Mouse (Mus musculus): ENCODE measurements around the gene Smim27. TPM values are rescaled to one million over a fixed set of nuclear protein-coding genes. Genes with fewer than 3 reads are reported as not detected.

Smim27 gene
- 16.7 and 18.3 TPM in 2 replicates for polyA plus RNA-seq (2015; fragmentation: Nextera tagmentation; extraction: Ambion mirVana)

GRCm38 (mm10) chr4:40269430-40270032 is at the start of gene Smim27, which contains the start of gene Topors:
TSS of gene Smim27 (plus strand) at chr4:40269579.
TSS of gene Topors (minus strand) at chr4:40269850.
- WGBS, result under 1% methylated on average over 38 of the region's 38 CpGs
- Histone ChIP-seq H3K4me3 (replicated peaks; ENCODE audit: low read length) (peak within 1 kb of the TSS; percentile 69), H3K9ac (replicated peaks; ENCODE audit: low read depth, low read length) (peak within 1 kb of the TSS; percentile 82), H3K4me2 (ENCODE audit: low read length) (peak within 1 kb of the TSS; percentile 85), H3K4me1 (replicated peaks; ENCODE audit: control insufficient read depth, insufficient read depth, low read length) (peaks cover 15% of the 10 kb centered on the region), H3K27me3 (replicated peaks; ENCODE audit: control insufficient read depth, insufficient read depth, low read length) (no peaks in the 10 kb centered on the region), H3K27ac (ENCODE audit: low read length) (peak within 1 kb of the TSS; percentile 97), H3K9me3 (ENCODE audit: control insufficient read depth, low read length) (no peaks in the 10 kb centered on the region), H3K36me3 (ENCODE audit: control insufficient read depth, insufficient read depth) (0 out of 2 replicates have a peak, but pooled peaks cover 2% of the 10 kb centered on the region)
- ATAC-seq, result peak; percentile 94

- no peaks in the 10 kb centered on the region for H3K27me3 ChIP-seq (replicated peaks; ENCODE audit: control insufficient read depth, insufficient read depth, low read length)
- H3K9ac ChIP-seq (replicated peaks; ENCODE audit: low read depth, low read length), result no peak overlapping the region; the same call in 1 of the 2 replicates
- no peaks in the 10 kb centered on the region for H3K9me3 ChIP-seq (ENCODE audit: control insufficient read depth, low read length)
- ATAC-seq, result no peak
- no peaks in the 10 kb centered on the region for H3K36me3 ChIP-seq (ENCODE audit: control insufficient read depth, insufficient read depth)
- WGBS, result 18% methylated on average over 12 of the region's 12 CpGs
- peak overlapping the region; percentile 33 for H3K4me2 ChIP-seq (ENCODE audit: low read length)
- no peak overlapping the region for H3K27ac ChIP-seq (ENCODE audit: low read length)
- H3K4me3 ChIP-seq (replicated peaks; ENCODE audit: low read length), result peak overlapping the region; percentile 4; the same call in 1 of the 2 replicates
- H3K4me1 ChIP-seq (replicated peaks; ENCODE audit: control insufficient read depth, insufficient read depth, low read length), result 0 out of 2 replicates have a peak, but pooled peaks cover 4% of the 10 kb centered on the region
Measured at GRCm38 (mm10) chr4:40220437-40220836, 48.9 kb upstream of the Smim27 start.

- ATAC-seq, result no peak
- 0 out of 2 replicates have a peak, but pooled peaks cover 4% of the 10 kb centered on the region for H3K4me1 ChIP-seq (replicated peaks; ENCODE audit: control insufficient read depth, insufficient read depth, low read length)
- no peaks in the 10 kb centered on the region for H3K27me3 ChIP-seq (replicated peaks; ENCODE audit: control insufficient read depth, insufficient read depth, low read length)
- H3K4me2 ChIP-seq (ENCODE audit: low read length), result peak overlapping the region; percentile 33
- 47% methylated on average over 14 of the region's 14 CpGs for WGBS
- no peak overlapping the region for H3K4me3 ChIP-seq (replicated peaks; ENCODE audit: low read length)
- H3K9me3 ChIP-seq (ENCODE audit: control insufficient read depth, low read length), result no peaks in the 10 kb centered on the region
- H3K9ac ChIP-seq (replicated peaks; ENCODE audit: low read depth, low read length), result no peak overlapping the region
- no peaks in the 10 kb centered on the region for H3K36me3 ChIP-seq (ENCODE audit: control insufficient read depth, insufficient read depth)
- no peak overlapping the region for H3K27ac ChIP-seq (ENCODE audit: low read length)
Measured at GRCm38 (mm10) chr4:40221004-40221760, 48.2 kb upstream of the Smim27 start.

- H3K9ac ChIP-seq (replicated peaks; ENCODE audit: low read depth, low read length), result no peak overlapping the region
- H3K4me2 ChIP-seq (ENCODE audit: low read length), result no peak overlapping the region
- no peaks in the 10 kb centered on the region for H3K36me3 ChIP-seq (ENCODE audit: control insufficient read depth, insufficient read depth)
- H3K27ac ChIP-seq (ENCODE audit: low read length), result no peak overlapping the region
- H3K4me3 ChIP-seq (replicated peaks; ENCODE audit: low read length), result no peak overlapping the region
- WGBS, result 55% methylated on average over 21 of the region's 21 CpGs
- no peaks in the 10 kb centered on the region for H3K27me3 ChIP-seq (replicated peaks; ENCODE audit: control insufficient read depth, insufficient read depth, low read length)
- no peak for ATAC-seq
- 0 out of 2 replicates have a peak, but pooled peaks cover 4% of the 10 kb centered on the region for H3K4me1 ChIP-seq (replicated peaks; ENCODE audit: control insufficient read depth, insufficient read depth, low read length)
- no peaks in the 10 kb centered on the region for H3K9me3 ChIP-seq (ENCODE audit: control insufficient read depth, low read length)
Measured at GRCm38 (mm10) chr4:40221876-40222585, 47.3 kb upstream of the Smim27 start.

GRCm38 (mm10) chr4:40226095-40226494 is 43.3 kb upstream of the Smim27 start:
- 69% methylated on average over 5 of the region's 5 CpGs for WGBS
- Histone ChIP-seq H3K9me3 (ENCODE audit: control insufficient read depth, low read length) (no peaks in the 10 kb centered on the region), H3K9ac (replicated peaks; ENCODE audit: low read depth, low read length) (no peak overlapping the region), H3K36me3 (ENCODE audit: control insufficient read depth, insufficient read depth) (no peaks in the 10 kb centered on the region), H3K27ac (ENCODE audit: low read length) (no peak overlapping the region), H3K27me3 (replicated peaks; ENCODE audit: control insufficient read depth, insufficient read depth, low read length) (no peaks in the 10 kb centered on the region), H3K4me3 (replicated peaks; ENCODE audit: low read length) (no peak overlapping the region), H3K4me1 (replicated peaks; ENCODE audit: control insufficient read depth, insufficient read depth, low read length) (no peaks in the 10 kb centered on the region), H3K4me2 (ENCODE audit: low read length) (no peak overlapping the region)
- ATAC-seq, result no peak

GRCm38 (mm10) chr4:40227131-40227530 is 42.2 kb upstream of the Smim27 start:
- H3K27ac ChIP-seq (ENCODE audit: low read length), result no peak overlapping the region
- no peaks in the 10 kb centered on the region for H3K4me1 ChIP-seq (replicated peaks; ENCODE audit: control insufficient read depth, insufficient read depth, low read length)
- H3K9me3 ChIP-seq (ENCODE audit: control insufficient read depth, low read length), result no peaks in the 10 kb centered on the region
- 93% methylated on average over 11 of the region's 11 CpGs for WGBS
- no peak for ATAC-seq
- no peak overlapping the region for H3K9ac ChIP-seq (replicated peaks; ENCODE audit: low read depth, low read length)
- H3K4me3 ChIP-seq (replicated peaks; ENCODE audit: low read length), result no peak overlapping the region
- H3K4me2 ChIP-seq (ENCODE audit: low read length), result no peak overlapping the region
- H3K36me3 ChIP-seq (ENCODE audit: control insufficient read depth, insufficient read depth), result no peaks in the 10 kb centered on the region
- H3K27me3 ChIP-seq (replicated peaks; ENCODE audit: control insufficient read depth, insufficient read depth, low read length), result no peaks in the 10 kb centered on the region

- Histone ChIP-seq H3K9me3 (ENCODE audit: control insufficient read depth, low read length) (no peaks in the 10 kb centered on the region), H3K27ac (ENCODE audit: low read length) (no peak overlapping the region), H3K27me3 (replicated peaks; ENCODE audit: control insufficient read depth, insufficient read depth, low read length) (no peaks in the 10 kb centered on the region), H3K4me2 (ENCODE audit: low read length) (no peak overlapping the region), H3K9ac (replicated peaks; ENCODE audit: low read depth, low read length) (no peak overlapping the region), H3K36me3 (ENCODE audit: control insufficient read depth, insufficient read depth) (no peaks in the 10 kb centered on the region), H3K4me1 (replicated peaks; ENCODE audit: control insufficient read depth, insufficient read depth, low read length) (no peaks in the 10 kb centered on the region), H3K4me3 (replicated peaks; ENCODE audit: low read length) (no peak overlapping the region)
- WGBS, result 94% methylated on average over 7 of the region's 7 CpGs
- no peak for ATAC-seq
Measured at GRCm38 (mm10) chr4:40227886-40228285, 41.5 kb upstream of the Smim27 start.

- Histone ChIP-seq H3K4me2 (ENCODE audit: low read length) (no peak overlapping the region), H3K4me1 (replicated peaks; ENCODE audit: control insufficient read depth, insufficient read depth, low read length) (no peaks in the 10 kb centered on the region), H3K9me3 (ENCODE audit: control insufficient read depth, low read length) (no peaks in the 10 kb centered on the region), H3K27me3 (replicated peaks; ENCODE audit: control insufficient read depth, insufficient read depth, low read length) (no peaks in the 10 kb centered on the region), H3K36me3 (ENCODE audit: control insufficient read depth, insufficient read depth) (no peaks in the 10 kb centered on the region), H3K27ac (ENCODE audit: low read length) (no peak overlapping the region), H3K9ac (replicated peaks; ENCODE audit: low read depth, low read length) (no peak overlapping the region), H3K4me3 (replicated peaks; ENCODE audit: low read length) (no peak overlapping the region)
- ATAC-seq, result no peak
- 96% methylated on average over 6 of the region's 6 CpGs for WGBS
Measured at GRCm38 (mm10) chr4:40229723-40230122, 39.7 kb upstream of the Smim27 start.

GRCm38 (mm10) chr4:40233062-40233664 is 36.2 kb upstream of the Smim27 start:
- Histone ChIP-seq H3K4me2 (ENCODE audit: low read length) (no peak overlapping the region), H3K27me3 (replicated peaks; ENCODE audit: control insufficient read depth, insufficient read depth, low read length) (no peaks in the 10 kb centered on the region), H3K4me1 (replicated peaks; ENCODE audit: control insufficient read depth, insufficient read depth, low read length) (no peaks in the 10 kb centered on the region), H3K9me3 (ENCODE audit: control insufficient read depth, low read length) (no peaks in the 10 kb centered on the region), H3K27ac (ENCODE audit: low read length) (no peak overlapping the region), H3K9ac (replicated peaks; ENCODE audit: low read depth, low read length) (no peak overlapping the region), H3K36me3 (ENCODE audit: control insufficient read depth, insufficient read depth) (no peaks in the 10 kb centered on the region), H3K4me3 (replicated peaks; ENCODE audit: low read length) (no peak overlapping the region)
- ATAC-seq, result no peak
- WGBS, result 88% methylated on average over 7 of the region's 7 CpGs

All from forebrain, embryonic 16.5 days (tissue).